Mouse (Mus musculus) left cerebral cortex, postnatal 10 days (tissue): ENCODE measurements around the gene Irf2. TPM values are rescaled to one million over a fixed set of nuclear protein-coding genes. Genes with fewer than 3 reads are reported as not detected.

Experiments
- DNase-seq, 2 experiments: peaks; one replicate each; pipeline ENCODE4 v3.0.0; 2021 to 2022; ENCODE audit warnings: low spot score in 2 of 2, mixed read lengths in 1 of 2; ENCODE audit errors: extremely low spot score in 1 of 2
- intact Hi-C: fragments of 180-260 bp; cut with DNase I; formaldehyde crosslinking; loops from one replicate; pipeline ENCODE4 v1.15.1; 2025
- total RNA-seq, 2 experiments: library from RNA; stranded (reverse); gene quantifications; 2 replicates each; pipeline ENCODE4 v1.2.3; 2021

Irf2 gene
- total RNA-seq, 2 experiments from 2014 or later: 30.3 to 36.5 TPM

DNA sequence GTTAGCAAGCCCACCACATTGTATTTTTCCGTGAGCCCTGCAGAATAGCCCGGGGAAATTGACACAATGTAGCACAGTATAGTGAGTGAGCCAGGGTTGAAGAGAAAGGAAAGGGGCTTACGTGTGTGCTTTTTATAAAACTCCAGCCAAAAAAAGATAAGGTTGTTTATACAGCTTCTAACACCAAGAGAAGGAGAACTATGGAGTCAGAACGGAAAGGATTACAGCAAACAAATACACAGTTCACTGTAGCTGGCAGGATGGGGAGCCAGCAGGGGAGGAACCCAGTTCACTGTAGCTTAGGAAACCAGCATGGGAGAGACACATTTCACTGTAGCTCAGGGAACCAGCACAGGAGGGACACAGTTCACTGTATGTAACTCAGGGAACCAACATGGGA lies 149.0 kb downstream of the Irf2 start:
- intact Hi-C loops: no loop called here
- peak in 1 of 2 experiments; percentile 51 for DNase-seq

DNA sequence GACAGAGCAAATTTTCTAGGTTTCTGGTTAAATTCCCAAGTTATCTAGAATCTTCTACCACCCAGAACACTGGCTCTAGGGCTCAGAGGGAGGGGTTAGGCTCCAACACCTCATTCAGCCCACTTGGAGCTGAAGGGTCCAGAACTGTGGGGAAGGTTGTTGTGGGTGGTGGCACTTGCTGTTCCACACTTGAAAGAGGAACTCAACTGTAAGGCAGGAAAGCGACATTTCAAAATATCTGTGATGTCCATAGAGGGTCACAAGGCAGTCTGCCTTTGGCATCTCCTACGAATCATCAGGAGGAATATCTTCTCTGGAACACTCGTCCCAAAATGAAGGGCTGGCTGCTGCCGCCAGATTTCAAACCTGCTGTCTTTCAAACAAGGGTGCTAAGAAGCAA lies 150.7 kb downstream of the Irf2 start:
- no peak for DNase-seq
- intact Hi-C loops: no loop called here

DNA sequence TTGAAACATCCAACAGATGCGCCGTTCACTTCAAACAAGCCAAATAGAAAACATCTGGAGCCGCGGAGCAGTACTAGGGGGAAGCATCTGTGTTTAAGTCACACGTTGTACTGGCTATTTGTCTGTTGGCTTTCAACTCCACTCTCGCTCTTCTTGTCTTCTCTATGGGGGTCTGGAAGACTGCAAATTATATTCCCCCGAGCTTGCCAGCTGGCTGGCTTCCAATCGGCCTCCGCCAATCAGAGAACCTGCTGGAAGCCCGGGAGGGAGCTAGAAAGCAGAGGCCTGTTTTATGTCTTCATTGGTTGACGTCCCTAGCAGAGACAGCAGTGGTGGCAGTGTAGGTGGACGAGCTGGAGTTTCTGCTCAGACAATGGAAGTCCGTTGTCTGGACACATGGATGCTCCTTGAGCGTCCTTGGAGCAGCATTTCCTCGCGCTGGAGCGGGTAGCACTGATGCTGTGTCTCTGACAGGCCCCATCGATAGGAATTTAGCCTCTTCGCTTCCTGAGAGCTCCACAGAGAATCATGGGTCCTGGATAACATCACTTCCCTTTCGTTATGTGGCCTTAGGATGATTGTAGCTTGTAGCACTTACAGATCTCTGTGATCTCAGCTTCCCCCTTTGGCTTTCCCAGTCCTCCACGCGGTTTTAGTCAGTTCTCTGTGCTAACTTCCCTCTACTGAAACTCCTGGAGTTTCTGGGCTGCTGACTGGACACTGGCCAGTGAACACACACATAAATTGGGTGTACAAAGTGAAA lies 153.2 kb downstream of the Irf2 start:
- intact Hi-C loops: no loop called here
- DNase-seq: peak; percentile 44 to 90

DNA sequence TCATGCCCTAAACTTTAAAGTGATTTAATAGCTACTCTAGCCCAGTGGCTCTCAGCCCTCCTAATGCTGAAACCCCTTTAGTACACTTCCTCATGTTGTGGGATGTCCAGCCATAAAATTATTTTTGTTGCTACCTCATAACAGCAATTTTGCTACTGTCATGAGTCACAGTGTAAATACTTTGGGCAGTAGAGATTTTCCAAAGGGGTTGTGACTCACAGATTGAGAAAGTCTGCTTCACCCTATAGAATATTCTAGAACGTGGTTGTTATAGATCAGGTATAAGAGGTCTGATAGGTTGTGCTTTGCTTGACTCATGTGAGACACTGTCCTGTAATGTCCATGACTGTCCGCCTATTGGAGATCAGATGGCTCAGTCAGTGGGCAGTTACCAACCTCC lies 154.9 kb downstream of the Irf2 start:
- intact Hi-C loops: no loop called here
- DNase-seq: no peak

DNA sequence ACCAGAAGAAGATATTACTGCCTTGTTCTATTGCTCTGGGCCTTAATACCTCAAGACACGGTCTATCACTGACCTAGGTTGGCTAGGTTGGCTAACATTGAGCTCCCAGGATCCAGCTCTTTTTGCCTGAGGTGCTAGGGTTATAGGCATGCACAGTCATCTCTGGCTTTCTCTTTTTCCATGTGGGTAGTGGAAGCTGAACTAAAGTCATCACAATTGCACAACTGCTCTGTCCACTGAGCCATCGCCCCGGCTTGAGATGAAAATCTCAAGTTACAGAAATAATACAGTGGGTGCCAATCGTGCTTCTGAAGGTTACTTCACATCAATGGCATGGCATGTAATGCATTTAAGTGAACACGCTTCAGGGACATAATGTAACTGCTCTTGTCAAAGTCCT lies 156.5 kb downstream of the Irf2 start:
- intact Hi-C loops: no loop called here
- DNase-seq: no peak

DNA sequence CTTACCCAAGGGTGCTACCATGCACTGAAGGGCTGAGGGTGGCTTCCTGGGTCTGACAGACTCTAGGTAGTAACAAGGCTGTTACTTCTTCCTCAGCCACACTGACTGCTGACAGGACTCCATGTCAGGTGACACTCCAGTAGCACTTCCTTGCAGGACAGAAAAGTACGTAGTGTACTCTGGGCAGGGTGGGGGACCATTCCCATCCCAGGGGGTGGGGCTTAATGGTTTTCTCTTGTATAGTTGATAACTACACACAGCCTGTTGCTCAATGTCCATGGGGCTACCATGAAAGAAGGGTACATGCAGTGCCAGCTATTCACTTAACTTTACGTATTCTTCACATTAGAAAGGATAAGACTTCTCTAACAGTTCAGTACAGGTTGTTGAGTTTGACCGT lies 157.2 kb downstream of the Irf2 start:
- no peak for DNase-seq
- intact Hi-C loops: no loop called here

Other genes with a start within 250 kb of the Irf2 start
- gene Cenpu, start 187.7 kb upstream of the Irf2 start, total RNA-seq: 1 to 10 TPM; 2.7 to 3.6 TPM
- gene Primpol, start 122.5 kb upstream of the Irf2 start, total RNA-seq: 1 to 10 TPM; 4.3 to 6.5 TPM
- gene Casp3, start 122.4 kb upstream of the Irf2 start, total RNA-seq: 10 to 100 TPM; 64.6 to 76.1 TPM
- 1 to 10 TPM; 7.8 to 9.8 TPM for gene Enpp6, start 247.2 kb downstream of the Irf2 start, total RNA-seq